Mouse (Mus musculus): Measurements from ENCODE around the gene Btnl4. TPM values are rescaled to one million over a fixed set of nuclear protein-coding genes. Genes with fewer than 3 reads are reported as not detected.
"Not testable (repeated sequence)": the region's sequence is repeated elsewhere in the genome, so short reads cannot be mapped to it uniquely, and the experiment has no call there.

Btnl4 gene
- polyA plus RNA-seq, 1 experiment from 2014 or later, result not detected

GRCm38 (mm10) chr17:34492796-34493195 lies 15.7 kb upstream of the Btnl4 start:
- Histone ChIP-seq H3K9ac (no peak overlapping the region), H3K27me3 (no peaks in the 10 kb centered on the region), H3K4me3 (no peak overlapping the region), H3K36me3 (no peaks in the 10 kb centered on the region), H3K4me2 (replicated peaks) (no peak overlapping the region), H3K4me1 (no peaks in the 10 kb centered on the region), H3K9me3 (no peaks in the 10 kb centered on the region), H3K27ac (no peak overlapping the region)
- ATAC-seq (ENCODE audit: insufficient number of reproducible peaks, insufficient read depth, low FRiP score, low TSS enrichment), result no peak

DNA sequence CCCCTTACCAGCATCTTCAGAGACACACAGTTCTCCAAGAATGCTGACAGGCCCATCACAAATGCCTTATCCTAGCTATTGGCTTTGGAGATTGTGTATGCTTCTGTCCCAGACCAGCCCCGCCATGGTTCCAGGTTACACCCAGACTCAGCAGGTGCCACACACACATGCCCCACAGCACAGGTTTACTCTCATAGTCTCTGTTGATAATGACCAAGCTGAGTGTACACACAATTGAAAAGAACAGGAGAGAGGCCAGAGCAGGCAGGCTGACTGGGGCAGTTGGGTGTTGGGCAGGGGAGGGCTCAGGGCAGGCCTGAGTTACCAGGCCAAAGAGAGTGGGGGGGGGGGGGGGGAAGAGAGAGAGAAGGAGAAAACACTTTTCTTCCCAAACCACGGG lies 691 bp downstream of the Btnl4 start:
- H3K4me3 ChIP-seq, result no peak overlapping the region
- H3K4me2 ChIP-seq (replicated peaks), result no peak overlapping the region
- H3K27ac ChIP-seq, result no peak overlapping the region
- no peaks in the 10 kb centered on the region for H3K9me3 ChIP-seq
- no peak overlapping the region for H3K9ac ChIP-seq
- no peaks in the 10 kb centered on the region for H3K36me3 ChIP-seq
- H3K27me3 ChIP-seq, result 0 out of 2 replicates have a peak, but pooled peaks cover 2% of the 10 kb centered on the region
- H3K4me1 ChIP-seq, result no peaks in the 10 kb centered on the region
- WGBS, result 91% methylated on average over 1 of the region's 2 CpGs
- no peak for ATAC-seq (ENCODE audit: insufficient number of reproducible peaks, insufficient read depth, low FRiP score, low TSS enrichment)

DNA sequence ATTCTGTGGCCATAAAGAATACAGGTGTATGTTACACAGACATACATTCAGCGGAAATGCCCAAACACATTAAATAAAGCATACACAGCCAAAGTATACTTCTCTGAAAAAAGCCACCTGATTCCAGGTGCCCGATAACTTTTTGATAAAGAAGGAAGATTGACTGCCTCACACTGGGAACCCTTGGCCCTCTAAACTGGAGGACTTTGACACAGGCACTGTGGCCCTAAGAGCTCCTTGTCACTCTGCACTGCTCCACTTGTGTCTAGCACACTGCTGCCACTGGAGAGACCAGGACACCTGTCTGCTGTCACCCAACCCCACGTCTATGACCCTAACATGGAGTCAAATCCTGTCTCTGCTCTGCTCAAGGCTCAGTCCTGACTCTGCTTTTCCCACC lies 2.1 kb downstream of the Btnl4 start:
- WGBS, result 84% methylated on average over 3 of the region's 3 CpGs
- no peak for ATAC-seq (ENCODE audit: insufficient number of reproducible peaks, insufficient read depth, low FRiP score, low TSS enrichment)
- Histone ChIP-seq H3K27me3 (0 out of 2 replicates have a peak, but pooled peaks cover 2% of the 10 kb centered on the region), H3K36me3 (no peaks in the 10 kb centered on the region), H3K4me3 (no peak overlapping the region), H3K4me2 (replicated peaks) (no peak overlapping the region), H3K9me3 (no peaks in the 10 kb centered on the region), H3K27ac (no peak overlapping the region), H3K9ac (no peak overlapping the region), H3K4me1 (no peaks in the 10 kb centered on the region)

GRCm38 (mm10) chr17:34470491-34470890 lies 6.6 kb downstream of the Btnl4 start:
- Histone ChIP-seq H3K4me2 (replicated peaks) (no peak overlapping the region), H3K9ac (no peak overlapping the region), H3K27me3 (0 out of 2 replicates have a peak, but pooled peaks cover 2% of the 10 kb centered on the region), H3K36me3 (no peaks in the 10 kb centered on the region), H3K4me3 (no peak overlapping the region), H3K27ac (no peak overlapping the region), H3K4me1 (no peaks in the 10 kb centered on the region), H3K9me3 (no peaks in the 10 kb centered on the region)
- 91% methylated on average over 2 of the region's 2 CpGs for WGBS
- no peak for ATAC-seq (ENCODE audit: insufficient number of reproducible peaks, insufficient read depth, low FRiP score, low TSS enrichment)

- H3K27ac ChIP-seq; H3K4me1 ChIP-seq; H3K4me3 ChIP-seq; H3K36me3 ChIP-seq; H3K4me2 ChIP-seq (replicated peaks); H3K9ac ChIP-seq; H3K27me3 ChIP-seq; ATAC-seq (ENCODE audit: insufficient number of reproducible peaks, insufficient read depth, low FRiP score, low TSS enrichment); H3K9me3 ChIP-seq: not testable (repeated sequence)
These were observed 11.2 kb downstream of the Btnl4 start for GRCm38 (mm10) chr17:34465906-34466305.

- Histone ChIP-seq H3K4me3 (no peak overlapping the region), H3K9me3 (no peaks in the 10 kb centered on the region), H3K36me3 (no peaks in the 10 kb centered on the region), H3K9ac (no peak overlapping the region), H3K27ac (no peak overlapping the region), H3K4me2 (replicated peaks) (no peak overlapping the region), H3K4me1 (peaks cover 7% of the 10 kb centered on the region; the same call in 1 of the 2 replicates), H3K27me3 (no peaks in the 10 kb centered on the region)
- WGBS, result 83% methylated on average over 3 of the region's 3 CpGs
- ATAC-seq (ENCODE audit: insufficient number of reproducible peaks, insufficient read depth, low FRiP score, low TSS enrichment), result no peak
These were observed 17.9 kb downstream of the Btnl4 start for GRCm38 (mm10) chr17:34459255-34459654.

DNA sequence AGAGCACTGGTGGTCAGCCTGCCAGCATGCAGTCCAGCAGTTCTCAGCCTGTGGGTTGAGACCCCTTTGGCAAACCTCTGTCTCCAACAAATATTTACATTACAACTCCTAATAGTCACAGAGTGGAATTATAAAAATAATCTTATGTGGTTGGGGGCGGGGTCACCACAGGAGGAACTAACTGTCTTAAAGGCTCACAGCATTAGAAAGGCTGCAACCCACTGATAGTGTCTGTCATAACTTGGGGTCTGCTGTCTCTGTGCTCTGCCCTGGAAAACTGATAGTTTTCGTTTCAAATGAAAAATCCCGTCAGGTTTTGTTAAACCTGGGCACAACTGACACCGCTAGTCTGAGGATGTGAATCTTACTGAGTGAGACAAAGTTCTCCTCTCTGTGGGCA lies 19.4 kb downstream of the Btnl4 start:
- 78% methylated on average over 4 of the region's 4 CpGs for WGBS
- no peak overlapping the region for H3K4me3 ChIP-seq
- no peak for ATAC-seq (ENCODE audit: insufficient number of reproducible peaks, insufficient read depth, low FRiP score, low TSS enrichment)
- H3K27me3 ChIP-seq, result no peaks in the 10 kb centered on the region
- no peak overlapping the region for H3K9ac ChIP-seq
- H3K4me2 ChIP-seq (replicated peaks), result no peak overlapping the region
- no peaks in the 10 kb centered on the region for H3K9me3 ChIP-seq
- H3K27ac ChIP-seq, result no peak overlapping the region
- peaks cover 9% of the 10 kb centered on the region; the same call in 1 of the 2 replicates for H3K4me1 ChIP-seq
- no peaks in the 10 kb centered on the region for H3K36me3 ChIP-seq

GRCm38 (mm10) chr17:34448473-34449041 lies 28.6 kb downstream of the Btnl4 start:
- ATAC-seq (ENCODE audit: insufficient number of reproducible peaks, insufficient read depth, low FRiP score, low TSS enrichment), result no peak
- 49% methylated on average over 6 of the region's 6 CpGs for WGBS
- no peaks in the 10 kb centered on the region for H3K27me3 ChIP-seq
- no peak overlapping the region for H3K27ac ChIP-seq
- no peaks in the 10 kb centered on the region for H3K36me3 ChIP-seq
- no peak overlapping the region for H3K4me2 ChIP-seq (replicated peaks)
- no peak overlapping the region for H3K9ac ChIP-seq
- H3K4me3 ChIP-seq, result no peak overlapping the region
- no peaks in the 10 kb centered on the region for H3K4me1 ChIP-seq
- H3K9me3 ChIP-seq, result no peaks in the 10 kb centered on the region

DNA sequence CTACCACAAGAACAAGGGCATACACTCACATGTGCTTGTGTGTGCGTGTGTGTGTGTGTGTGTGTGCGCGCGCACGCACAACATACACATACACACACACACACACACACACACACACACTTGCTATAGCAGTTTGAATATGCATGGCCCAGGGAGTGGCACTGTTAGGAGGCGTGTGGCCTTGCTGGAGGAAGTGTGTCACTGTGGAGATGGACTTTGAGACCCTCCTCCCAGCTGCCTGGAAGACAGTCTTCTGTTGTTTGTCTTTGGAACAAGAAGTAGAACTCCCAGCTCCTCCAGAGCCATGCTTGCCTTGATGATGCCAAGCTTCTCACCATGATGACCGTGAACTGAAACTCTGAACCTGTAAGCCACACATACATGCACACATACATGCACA lies 35.1 kb downstream of the Btnl4 start:
- ATAC-seq (ENCODE audit: insufficient number of reproducible peaks, insufficient read depth, low FRiP score, low TSS enrichment), result no peak
- Histone ChIP-seq H3K27me3 (no peaks in the 10 kb centered on the region), H3K4me3 (no peak overlapping the region), H3K9me3 (no peaks in the 10 kb centered on the region), H3K4me1 (no peaks in the 10 kb centered on the region), H3K27ac (no peak overlapping the region), H3K36me3 (no peaks in the 10 kb centered on the region), H3K4me2 (replicated peaks) (no peak overlapping the region), H3K9ac (no peak overlapping the region)
- whole genome bisulfite sequencing, result 90% methylated on average over 7 of the region's 7 CpGs

DNA sequence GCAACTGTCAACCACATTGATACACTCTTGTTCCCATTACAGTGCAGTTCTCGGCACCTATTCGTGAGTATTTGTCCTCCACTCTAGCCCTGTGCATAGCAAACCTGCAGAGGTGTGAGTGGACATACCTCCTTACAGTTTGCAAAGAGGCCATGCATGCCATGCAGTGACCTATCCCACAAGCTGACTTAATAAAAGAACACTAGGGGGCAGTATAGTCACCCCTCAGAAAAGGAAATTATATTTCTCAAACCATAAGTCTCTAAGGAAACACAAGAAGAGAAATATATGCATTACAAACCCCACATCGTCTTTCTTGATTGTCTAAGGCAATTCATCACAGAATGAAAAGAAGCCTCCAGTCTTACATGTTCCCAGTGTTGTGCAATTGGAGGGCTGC lies 37.3 kb downstream of the Btnl4 start:
- H3K4me3 ChIP-seq, result no peak overlapping the region
- no peak for ATAC-seq (ENCODE audit: insufficient number of reproducible peaks, insufficient read depth, low FRiP score, low TSS enrichment)

GRCm38 (mm10) chr17:34438588-34438987 lies 38.5 kb downstream of the Btnl4 start:
- Histone ChIP-seq H3K4me3 (no peak overlapping the region), H3K9ac (no peak overlapping the region), H3K4me2 (replicated peaks) (no peak overlapping the region), H3K36me3 (no peaks in the 10 kb centered on the region), H3K4me1 (no peaks in the 10 kb centered on the region), H3K9me3 (0 out of 2 replicates have a peak, but pooled peaks cover 4% of the 10 kb centered on the region), H3K27ac (no peak overlapping the region), H3K27me3 (no peaks in the 10 kb centered on the region)
- WGBS, result 43% methylated on average over 1 of the region's 1 CpGs
- ATAC-seq (ENCODE audit: insufficient number of reproducible peaks, insufficient read depth, low FRiP score, low TSS enrichment), result no peak

More for the DNA sequence above, 37.3 kb downstream of the Btnl4 start:
- Histone ChIP-seq H3K36me3 (no peaks in the 10 kb centered on the region), H3K9me3 (0 out of 2 replicates have a peak, but pooled peaks cover 4% of the 10 kb centered on the region), H3K4me2 (replicated peaks) (no peak overlapping the region), H3K27ac (no peak overlapping the region), H3K9ac (no peak overlapping the region), H3K4me1 (no peaks in the 10 kb centered on the region), H3K27me3 (no peaks in the 10 kb centered on the region)
- WGBS, result 47% methylated on average over 3 of the region's 3 CpGs

DNA sequence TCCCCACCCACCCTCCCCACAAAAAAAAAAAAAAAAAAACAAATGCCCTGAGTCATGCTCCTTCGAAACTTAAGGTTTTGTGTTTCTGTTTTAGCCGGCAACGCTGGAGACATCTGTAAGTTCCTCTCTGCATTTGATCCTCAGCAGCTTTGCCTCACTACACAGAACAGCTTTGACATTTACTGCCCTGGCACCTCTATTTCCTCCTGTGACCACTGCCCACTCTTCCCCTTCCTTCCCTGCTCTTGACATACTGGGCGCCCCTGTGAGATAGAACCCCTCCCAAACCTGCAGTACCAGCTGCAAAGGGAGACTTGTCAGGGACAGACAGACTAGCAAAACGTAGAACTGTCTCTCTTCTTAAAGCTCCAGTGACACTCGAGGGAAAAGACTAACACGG lies 39.5 kb downstream of the Btnl4 start:
- H3K27me3 ChIP-seq, result no peaks in the 10 kb centered on the region
- no peak overlapping the region for H3K4me3 ChIP-seq

More for the DNA sequence above, 39.5 kb downstream of the Btnl4 start:
- ATAC-seq (ENCODE audit: insufficient number of reproducible peaks, insufficient read depth, low FRiP score, low TSS enrichment), result no peak
- 61% methylated on average over 7 of the region's 7 CpGs for WGBS
- Histone ChIP-seq H3K36me3 (no peaks in the 10 kb centered on the region), H3K27ac (no peak overlapping the region), H3K4me1 (no peaks in the 10 kb centered on the region), H3K9me3 (0 out of 2 replicates have a peak, but pooled peaks cover 4% of the 10 kb centered on the region), H3K4me2 (replicated peaks) (no peak overlapping the region), H3K9ac (no peak overlapping the region)
